Mouse (Mus musculus): Measurements from ENCODE around the gene Chchd2. TPM values are rescaled to one million over a fixed set of nuclear protein-coding genes. Genes with fewer than 3 reads are reported as not detected.

Gene Chchd2
- polyA plus RNA-seq, 1 experiment from 2014 or later: 835 TPM

Other genes with a start within 250 kb of the Chchd2 start
- gene Zfp11, start 217.4 kb downstream of the Chchd2 start, polyA plus RNA-seq (2015; fragmentation: Nextera tagmentation; extraction: Ambion mirVana): 9.4 and 10.4 TPM in 2 replicates
- not detected in 2 replicates for gene Sept14, start 179.0 kb downstream of the Chchd2 start, polyA plus RNA-seq (2015; fragmentation: Nextera tagmentation; extraction: Ambion mirVana)
- gene Mrps17, start 172.0 kb downstream of the Chchd2 start, polyA plus RNA-seq (2015; fragmentation: Nextera tagmentation; extraction: Ambion mirVana): 177 and 190 TPM in 2 replicates
- 74.0 and 77.2 TPM in 2 replicates for gene Nipsnap2, start 162.4 kb downstream of the Chchd2 start, polyA plus RNA-seq (2015; fragmentation: Nextera tagmentation; extraction: Ambion mirVana)
- 42.3 and 42.9 TPM in 2 replicates for gene Psph, start 100.0 kb downstream of the Chchd2 start, polyA plus RNA-seq (2015; fragmentation: Nextera tagmentation; extraction: Ambion mirVana)
- 25.8 and 29.5 TPM in 2 replicates for gene Sumf2, start 40.5 kb downstream of the Chchd2 start, polyA plus RNA-seq (2015; fragmentation: Nextera tagmentation; extraction: Ambion mirVana)
- 19.9 and 21.4 TPM in 2 replicates for gene Zbed5, start 8.3 kb upstream of the Chchd2 start, polyA plus RNA-seq (2015; fragmentation: Nextera tagmentation; extraction: Ambion mirVana)
- 0.43 and 0.62 TPM in 2 replicates for gene Phkg1, start 11.1 kb upstream of the Chchd2 start, polyA plus RNA-seq (2015; fragmentation: Nextera tagmentation; extraction: Ambion mirVana)
- gene Nupr1l, start 21.1 kb upstream of the Chchd2 start, polyA plus RNA-seq (2015; fragmentation: Nextera tagmentation; extraction: Ambion mirVana): 4.1 and 5.1 TPM in 2 replicates
- gene Vkorc1l1, start 54.5 kb upstream of the Chchd2 start, polyA plus RNA-seq (2015; fragmentation: Nextera tagmentation; extraction: Ambion mirVana): 28.7 and 34.2 TPM in 2 replicates
- 14.4 and 17.4 TPM in 2 replicates for gene Gusb, start 115.6 kb upstream of the Chchd2 start, polyA plus RNA-seq (2015; fragmentation: Nextera tagmentation; extraction: Ambion mirVana)
- gene Asl, start 141.8 kb upstream of the Chchd2 start, polyA plus RNA-seq (2015; fragmentation: Nextera tagmentation; extraction: Ambion mirVana): 26.5 and 32.5 TPM in 2 replicates
- 73.7 and 81.4 TPM in 2 replicates for gene Crcp, start 141.8 kb upstream of the Chchd2 start, polyA plus RNA-seq (2015; fragmentation: Nextera tagmentation; extraction: Ambion mirVana)
- gene Tpst1, start 185.9 kb upstream of the Chchd2 start, polyA plus RNA-seq (2015; fragmentation: Nextera tagmentation; extraction: Ambion mirVana): 59.5 and 66.1 TPM in 2 replicates